Mouse (Mus musculus) heart, postnatal 0 days (tissue): ENCODE results near the gene Xpnpep1. TPM values are rescaled to one million over a fixed set of nuclear protein-coding genes. Genes with fewer than 3 reads are reported as not detected.

Experiments
- ATAC-seq: fragments of 200-750 bp; cut with Nextera tagmentation; 2 replicates; pipeline ENCODE4 v1.8.0; 2017; ENCODE audit warnings: low read depth, moderate number of reproducible peaks, moderate library complexity; ENCODE audit not compliant: insufficient read depth
- DNase-seq: peaks from one replicate; pipeline ENCODE4 v3.0.0-alpha.2; 2016; ENCODE audit warnings: low spot score
- H3K27ac ChIP-seq: fragments of 300-500 bp; sonication (generic); 2 replicates; pipeline ENCODE4 v1.5.1; 2014; ENCODE audit warnings: low read depth, mild to moderate bottlenecking
- H3K27me3 ChIP-seq: fragments of 300-500 bp; sonication (generic); 2 replicates; pipeline ENCODE4 v1.6.1; 2014; ENCODE audit warnings: low read length, mixed read lengths; ENCODE audit not compliant: control insufficient read depth, insufficient read depth
- H3K36me3 ChIP-seq: fragments of 300-500 bp; sonication (generic); replicated peaks from 2 replicates; pipeline ENCODE4 v1.6.1; 2014; ENCODE audit warnings: low read length, mixed read lengths; ENCODE audit not compliant: control insufficient read depth, insufficient read depth
- H3K4me1 ChIP-seq: fragments of 300-500 bp; sonication (generic); 2 replicates; pipeline ENCODE4 v1.6.1; 2014; ENCODE audit warnings: antibody characterized with exemption; ENCODE audit not compliant: control insufficient read depth, insufficient read depth
- H3K4me2 ChIP-seq: fragments of 300-500 bp; sonication (generic); 2 replicates; pipeline ENCODE4 v1.6.1; 2014; ENCODE audit warnings: low read depth, mild to moderate bottlenecking, low read length, moderate library complexity
- H3K4me3 ChIP-seq: fragments of 300-500 bp; sonication (generic); 2 replicates; pipeline ENCODE4 v1.5.1; 2014; ENCODE audit warnings: low read depth, low read length
- H3K9ac ChIP-seq: fragments of 300-500 bp; sonication (generic); replicated peaks from 2 replicates; pipeline ENCODE4 v1.6.1; 2014; ENCODE audit warnings: low read depth, low read length, mixed read lengths
- H3K9me3 ChIP-seq: fragments of 300-500 bp; sonication (generic); replicated peaks from 2 replicates; pipeline ENCODE4 v1.6.1; 2016; ENCODE audit warnings: low read length; ENCODE audit not compliant: control insufficient read depth
- CTCF ChIP-seq: IDR thresholded peaks from 2 replicates; pipeline ENCODE4 v1.5.1; 2016; ENCODE audit warnings: antibody characterized with exemption, control low read depth, low read depth
- EP300 ChIP-seq: IDR thresholded peaks from 2 replicates; pipeline ENCODE4 v1.6.1; 2016; ENCODE audit warnings: antibody characterized with exemption, low read depth
- WGBS: fragments of 180-500 bp; shearing (Covaris S2); extraction: QIAGEN DNeasy Blood & Tissue Kit; methylation state at CpG from one replicate; pipeline ENCODE4 v1.1.7; 2014; 5-methylcytosine and 5-hydroxymethylcytosine counted together
- polyA plus RNA-seq: library from polyadenylated mRNA; unstranded; fragments of >200 nt; fragmentation: Nextera tagmentation; extraction: Ambion mirVana; gene quantifications from 2 replicates; pipeline ENCODE4 v1.2.1, GENCODE M21; 2015
- total RNA-seq: library from RNA; depleted of rRNA; stranded (reverse); fragments of >200 nt; gene quantifications from 2 replicates; pipeline ENCODE4 v1.2.3, GENCODE M21; 2014; ENCODE audit warnings: low replicate concordance

Xpnpep1 gene
- total and polyA plus RNA-seq, 2 experiments from 2014 or later: 107 to 119 TPM

DNA sequence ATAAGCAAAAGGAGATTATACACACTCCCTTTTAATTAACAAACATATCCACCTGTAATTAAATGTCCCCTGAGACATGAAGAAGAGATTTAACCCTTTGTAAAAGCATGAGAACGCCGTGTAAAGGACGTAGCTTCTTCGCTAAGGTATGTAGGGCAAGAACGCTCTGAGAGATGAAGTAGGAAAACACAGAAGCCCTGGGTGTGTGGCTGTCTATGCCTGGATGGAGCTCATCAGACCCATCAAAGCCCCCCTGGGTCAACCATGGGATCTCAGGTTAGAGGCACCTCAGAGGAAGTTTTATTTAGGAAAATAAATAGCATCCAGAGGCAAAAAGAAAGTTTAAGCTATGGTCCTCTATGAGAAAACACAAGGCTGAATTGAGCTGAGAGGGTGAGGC, 37.3 kb upstream of the Xpnpep1 start:
- WGBS: 89% methylated on average over 5 of the region's 5 CpGs
- H3K27ac ChIP-seq: no peak overlapping the region
- TF ChIP-seq EP300 (no peak), CTCF (no peak)

DNA sequence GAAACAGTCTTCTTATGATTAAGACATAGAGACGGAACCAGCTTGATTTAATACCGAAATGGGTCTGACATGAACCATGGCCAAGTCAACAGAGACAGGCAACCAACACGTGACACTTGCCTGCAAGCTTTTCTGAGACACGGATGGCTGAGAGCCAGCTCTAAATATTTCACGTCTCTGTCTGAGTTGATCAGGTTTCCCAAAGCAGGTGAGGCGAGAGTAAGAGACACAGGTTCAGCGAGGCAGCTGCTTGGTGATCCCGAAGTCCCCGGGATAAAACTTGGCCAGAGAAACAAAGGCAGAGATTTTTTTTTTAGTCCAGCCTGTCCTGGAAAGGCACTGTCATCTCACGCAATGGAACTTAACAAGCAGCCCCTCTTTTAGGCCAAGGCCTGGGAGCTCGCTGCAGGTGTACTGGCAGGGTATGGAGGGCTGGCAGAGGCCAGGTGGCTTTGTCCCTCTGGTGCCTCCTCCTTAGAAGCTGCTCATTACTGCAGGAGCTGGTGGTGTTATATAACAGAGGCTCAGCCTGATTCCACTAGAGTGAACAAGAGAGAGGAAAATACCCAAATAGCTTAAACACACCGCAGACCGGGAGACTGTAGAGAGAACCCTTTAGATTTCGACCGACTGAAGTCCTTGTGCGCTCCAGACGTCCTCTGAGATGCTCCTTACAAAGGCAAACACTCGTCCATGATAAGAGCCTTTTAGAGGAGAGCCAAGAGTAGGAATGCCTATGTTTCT, 36.4 kb upstream of the Xpnpep1 start:
- H3K4me1 ChIP-seq: peaks cover 21% of the 10 kb centered on the region
- TF ChIP-seq CTCF (no peak), EP300 (no peak)
- ATAC-seq (no peak; the same call in 1 of the 2 replicates), DNase-seq (no peak)
- no peak overlapping the region for H3K4me3 ChIP-seq
- H3K36me3 ChIP-seq: no peaks in the 10 kb centered on the region
- no peak overlapping the region for H3K9ac ChIP-seq
- H3K9me3 ChIP-seq: no peaks in the 10 kb centered on the region
- H3K4me2 ChIP-seq: no peak overlapping the region
- WGBS: 47% methylated on average over 18 of the region's 18 CpGs
- no peaks in the 10 kb centered on the region for H3K27me3 ChIP-seq
- no peak overlapping the region for H3K27ac ChIP-seq

More for the DNA sequence above, 37.3 kb upstream of the Xpnpep1 start:
- H3K4me2 ChIP-seq: no peak overlapping the region
- H3K9ac ChIP-seq: no peak overlapping the region
- DNase-seq: no peak
- H3K4me1 ChIP-seq: peaks cover 13% of the 10 kb centered on the region
- H3K4me3 ChIP-seq: no peak overlapping the region
- H3K9me3 ChIP-seq: no peaks in the 10 kb centered on the region
- no peaks in the 10 kb centered on the region for H3K27me3 ChIP-seq
- ATAC-seq: no peak
- no peaks in the 10 kb centered on the region for H3K36me3 ChIP-seq

- no peak overlapping the region for H3K4me3 ChIP-seq
- ATAC-seq: no peak
- H3K4me2 ChIP-seq: no peak overlapping the region
- H3K36me3 ChIP-seq: no peaks in the 10 kb centered on the region
- no peak overlapping the region; the same call in 1 of the 2 replicates for H3K27ac ChIP-seq
- TF ChIP-seq CTCF: no peak
- no peak for TF ChIP-seq EP300
- H3K4me1 ChIP-seq: peaks cover 23% of the 10 kb centered on the region
- H3K9ac ChIP-seq: no peak overlapping the region
- no peak for DNase-seq
- no peaks in the 10 kb centered on the region for H3K27me3 ChIP-seq
- 90% methylated on average over 11 of the region's 11 CpGs for WGBS
- no peaks in the 10 kb centered on the region for H3K9me3 ChIP-seq
Observed at GRCm38 (mm10) chr19:53075896-53076237, 35.9 kb upstream of the Xpnpep1 start.

DNA sequence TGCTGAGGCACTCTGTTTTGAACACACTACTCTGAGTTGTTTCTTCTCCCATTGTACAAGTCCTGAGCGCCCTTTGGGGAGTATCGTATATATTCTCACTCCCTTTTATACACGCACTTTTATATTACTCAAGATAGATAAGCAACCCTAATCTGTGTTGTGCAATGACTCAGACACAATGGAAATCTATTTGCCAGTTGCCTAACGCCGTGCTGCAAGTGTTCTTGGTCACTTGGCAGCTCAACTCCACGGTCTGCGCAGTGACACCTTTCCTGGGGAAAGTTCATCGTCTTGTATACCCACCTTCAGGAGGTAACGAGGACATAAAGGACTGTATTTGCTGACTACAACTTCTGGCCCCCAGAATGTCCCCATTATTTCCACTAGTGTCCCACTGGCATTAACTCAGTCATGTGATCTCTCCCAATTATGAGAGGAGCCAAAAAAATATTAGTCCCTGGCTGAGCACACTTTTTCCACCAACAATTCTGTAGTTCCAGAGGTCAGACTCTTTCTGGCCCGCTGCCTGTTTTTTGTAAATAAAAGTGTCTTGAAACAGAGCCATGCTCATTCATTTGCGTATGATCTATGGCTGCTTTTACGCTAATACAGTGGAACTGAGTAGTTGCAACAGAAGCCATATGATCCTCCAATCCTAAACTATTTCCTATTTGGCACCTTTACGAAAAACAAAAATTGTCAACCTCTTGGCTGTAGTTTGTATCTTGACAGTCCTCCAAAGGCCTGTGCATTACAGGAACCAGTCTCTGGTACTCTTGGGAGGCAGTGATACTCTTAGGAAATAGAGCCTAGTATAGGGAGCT, 35.1 kb upstream of the Xpnpep1 start:
- Histone ChIP-seq H3K4me1 (peaks cover 26% of the 10 kb centered on the region), H3K4me3 (no peak overlapping the region), H3K9ac (no peak overlapping the region), H3K4me2 (no peak overlapping the region), H3K36me3 (no peaks in the 10 kb centered on the region), H3K27me3 (no peaks in the 10 kb centered on the region), H3K27ac (no peak overlapping the region; the same call in 1 of the 2 replicates), H3K9me3 (no peaks in the 10 kb centered on the region)
- WGBS: 68% methylated on average over 13 of the region's 13 CpGs
- no peak for DNase-seq
- ATAC-seq: no peak
- TF ChIP-seq CTCF (no peak), EP300 (no peak)

- H3K27ac ChIP-seq: no peak overlapping the region
- no peak overlapping the region for H3K4me3 ChIP-seq
- H3K9me3 ChIP-seq: no peaks in the 10 kb centered on the region
- no peak for DNase-seq
- TF ChIP-seq CTCF (0 out of 2 replicates have a peak, but pooled peaks have one; percentile 7), EP300 (no peak)
- no peak for ATAC-seq
- WGBS: 100% methylated on average over 4 of the region's 4 CpGs
- H3K4me2 ChIP-seq: no peak overlapping the region
- H3K27me3 ChIP-seq: no peaks in the 10 kb centered on the region
- H3K36me3 ChIP-seq: no peaks in the 10 kb centered on the region
- H3K9ac ChIP-seq: no peak overlapping the region
- H3K4me1 ChIP-seq: peaks cover 26% of the 10 kb centered on the region
Observed at GRCm38 (mm10) chr19:53073521-53073920, 33.5 kb upstream of the Xpnpep1 start.
